In the genomic region with DNA sequence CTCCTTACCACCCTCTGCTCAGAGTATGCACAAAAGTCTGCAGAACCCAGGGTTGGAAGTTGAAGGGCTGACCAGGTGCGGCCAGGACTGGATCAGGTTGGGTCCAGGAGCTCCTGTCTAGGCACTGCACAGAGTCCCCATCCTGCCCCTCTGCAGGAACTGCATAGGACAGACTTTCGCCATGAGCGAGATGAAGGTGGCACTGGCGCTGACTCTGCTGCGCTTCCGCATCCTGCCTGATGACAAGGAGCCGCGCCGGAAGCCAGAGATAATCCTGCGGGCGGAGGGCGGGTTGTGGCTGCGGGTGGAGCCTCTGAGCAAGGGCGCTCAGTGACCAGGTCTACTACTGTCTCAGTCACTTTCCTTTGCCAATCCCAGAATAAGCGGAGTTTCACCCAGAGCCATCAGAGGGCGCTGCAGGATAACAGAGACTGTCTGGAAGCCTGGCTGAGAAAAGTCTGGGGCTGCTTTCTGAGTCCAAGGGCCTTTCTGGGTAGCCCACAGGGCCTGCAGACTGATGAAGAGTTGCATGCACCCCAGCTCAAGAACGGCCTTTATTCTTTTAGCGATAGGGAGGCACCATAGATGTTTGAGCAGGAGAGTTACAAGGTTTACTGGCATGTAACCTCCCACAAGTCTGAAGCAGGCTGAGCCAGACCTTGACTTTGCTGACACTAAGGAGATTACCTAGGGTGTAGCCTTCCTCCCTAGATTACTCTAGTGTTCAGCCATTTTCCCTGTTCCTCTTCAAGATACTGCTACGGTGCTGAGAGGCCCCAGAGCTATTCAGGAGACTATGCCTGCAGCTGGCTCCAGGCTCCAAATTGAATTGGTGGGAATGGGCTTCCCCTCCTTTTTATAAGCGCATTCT, we compare ENCODE assay signal across 8 mouse cellular contexts. TPM values are rescaled to one million over a fixed set of nuclear protein-coding genes. Genes with fewer than 3 reads are reported as not detected.
DNase-seq lines count a peak whose midpoint lies in the region; ATAC-seq and TF ChIP-seq lines count a peak whose summit lies in the region.

No protein-coding gene starts in this region.

- WGBS in embryonic facial prominence, embryonic 10.5 days, result 14% methylated on average over 20 of the region's 20 CpGs
- 17% methylated on average over 20 of the region's 20 CpGs for WGBS in heart, adult 2 months
- 28% methylated on average over 20 of the region's 20 CpGs for WGBS in kidney, adult 2 months
- 14% methylated on average over 20 of the region's 20 CpGs for WGBS in limb, embryonic 10.5 days
- 11% methylated on average over 20 of the region's 20 CpGs for WGBS in midbrain, embryonic 12.5 days
- 41% methylated on average over 20 of the region's 20 CpGs for WGBS in spleen, adult 2 months

- no peaks in the 10 kb centered on the region for H3K9me3 ChIP-seq in embryonic facial prominence, embryonic 10.5 days
- H3K9me3 ChIP-seq in limb, embryonic 10.5 days (replicated peaks), result no peaks in the 10 kb centered on the region
- H3K9me3 ChIP-seq in midbrain, embryonic 12.5 days, result no peaks in the 10 kb centered on the region

- no peak for TF ChIP-seq POLR2A in heart, adult 2 months (IDR thresholded peaks at IDR 0.05; ENCODE audit: insufficient read depth, low read depth, low read length)
- no peak for TF ChIP-seq POLR2A in kidney, adult 2 months (IDR thresholded peaks at IDR 0.05; ENCODE audit: low read depth, low read length)
- TF ChIP-seq POLR2A in spleen, adult 2 months (IDR thresholded peaks at IDR 0.05; ENCODE audit: low read depth, low read length), result no peak

- no peak for TF ChIP-seq EP300 in heart, adult 2 months (IDR thresholded peaks at IDR 0.05; ENCODE audit: insufficient read depth, low read depth, low read length)

- no peaks in the 10 kb centered on the region for H3K36me3 ChIP-seq in embryonic facial prominence, embryonic 10.5 days (replicated peaks)
- H3K36me3 ChIP-seq in heart, adult 2 months (ENCODE audit: control insufficient read depth, insufficient read depth, low read length), result no peaks in the 10 kb centered on the region
- no peaks in the 10 kb centered on the region for H3K36me3 ChIP-seq in kidney, adult 2 months (ENCODE audit: control insufficient read depth, insufficient read depth, low read length)
- no peaks in the 10 kb centered on the region for H3K36me3 ChIP-seq in limb, embryonic 10.5 days
- H3K36me3 ChIP-seq in midbrain, embryonic 12.5 days, result no peaks in the 10 kb centered on the region
- no peaks in the 10 kb centered on the region for H3K36me3 ChIP-seq in spleen, adult 2 months (ENCODE audit: control insufficient read depth, insufficient read depth, low read length)

- peak overlapping the region; percentile 54 for H3K4me3 ChIP-seq in embryonic facial prominence, embryonic 10.5 days
- no peak overlapping the region for H3K4me3 ChIP-seq in heart, adult 2 months
- peak overlapping the region; percentile 23; the same call in 1 of the 2 replicates for H3K4me3 ChIP-seq in kidney, adult 2 months (ENCODE audit: insufficient read depth, low read depth, low read length)
- peak overlapping the region; percentile 32 for H3K4me3 ChIP-seq in limb, embryonic 10.5 days
- peak overlapping the region; percentile 44 for H3K4me3 ChIP-seq in midbrain, embryonic 12.5 days
- no peak overlapping the region for H3K4me3 ChIP-seq in spleen, adult 2 months (ENCODE audit: extremely low read depth, insufficient read depth, insufficient read length)

- no peaks in the 10 kb centered on the region for H3K27me3 ChIP-seq in embryonic facial prominence, embryonic 10.5 days (replicated peaks; ENCODE audit: low read depth, poor library complexity, severe bottlenecking)
- H3K27me3 ChIP-seq in heart, adult 2 months (ENCODE audit: control insufficient read depth, insufficient read depth, low read length), result no peaks in the 10 kb centered on the region
- no peaks in the 10 kb centered on the region for H3K27me3 ChIP-seq in kidney, adult 2 months (replicated peaks; ENCODE audit: control insufficient read depth, insufficient read depth, low read length)
- H3K27me3 ChIP-seq in limb, embryonic 10.5 days (ENCODE audit: low read depth, poor library complexity, severe bottlenecking), result no peaks in the 10 kb centered on the region
- no peaks in the 10 kb centered on the region for H3K27me3 ChIP-seq in midbrain, embryonic 12.5 days
- H3K27me3 ChIP-seq in spleen, adult 2 months (ENCODE audit: control insufficient read depth, insufficient read depth, low read length), result no peaks in the 10 kb centered on the region

- no peaks in the 10 kb centered on the region for H3K79me2 ChIP-seq in heart, adult 2 months (replicated peaks; ENCODE audit: control insufficient read depth, insufficient read depth, low read length)

- peak; percentile 71 for DNase-seq in 416B (ENCODE audit: low read depth)
- DNase-seq in adrenal gland, postnatal 14 days, result peak; percentile 91
- DNase-seq in embryonic facial prominence, embryonic 10.5 days (ENCODE audit: low spot score), result peak; percentile 84
- DNase-seq in heart, adult 2 months, result peak; percentile 62 to 63
- DNase-seq in kidney, adult 2 months, result peak; percentile 80
- peak; percentile 79 for DNase-seq in limb, embryonic 10.5 days (ENCODE audit: low spot score)
- DNase-seq in spleen, adult 2 months (ENCODE audit: low read depth in 1 of 2, low spot score in 2 of 2), result peak; percentile 33 to 39

- ATAC-seq in midbrain, embryonic 12.5 days (ENCODE audit: low FRiP score, low read depth), result peak; percentile 93

- TF ChIP-seq CTCF in heart, adult 2 months (IDR thresholded peaks at IDR 0.05), result peak; percentile 70
- TF ChIP-seq CTCF in kidney, adult 2 months (conservative IDR thresholded peaks at IDR 0.05; ENCODE audit: insufficient read depth, insufficient read length, low read depth, low read length), result peak; percentile 73
- peak; percentile 53; the same call in 1 of the 2 replicates for TF ChIP-seq CTCF in spleen, adult 2 months (IDR thresholded peaks at IDR 0.05; ENCODE audit: extremely low read depth, insufficient read depth, insufficient read length, insufficient replicate concordance)

- H3K4me1 ChIP-seq in embryonic facial prominence, embryonic 10.5 days, result peaks cover 7% of the 10 kb centered on the region
- H3K4me1 ChIP-seq in heart, adult 2 months (ENCODE audit: control insufficient read depth, insufficient read depth, low read length), result no peaks in the 10 kb centered on the region
- no peaks in the 10 kb centered on the region for H3K4me1 ChIP-seq in kidney, adult 2 months (ENCODE audit: control insufficient read depth, insufficient read depth, low read length)
- peaks cover 8% of the 10 kb centered on the region for H3K4me1 ChIP-seq in limb, embryonic 10.5 days
- 0 out of 2 replicates have a peak, but pooled peaks cover 10% of the 10 kb centered on the region for H3K4me1 ChIP-seq in midbrain, embryonic 12.5 days
- peaks cover 3% of the 10 kb centered on the region; the same call in 1 of the 2 replicates for H3K4me1 ChIP-seq in spleen, adult 2 months (ENCODE audit: control insufficient read depth, insufficient read depth, insufficient read length)

- H3K4me2 ChIP-seq in midbrain, embryonic 12.5 days (replicated peaks), result peak overlapping the region; percentile 62

- no peak overlapping the region for H3K9ac ChIP-seq in heart, adult 2 months (ENCODE audit: low read depth, low read length)
- H3K9ac ChIP-seq in midbrain, embryonic 12.5 days (replicated peaks), result peak overlapping the region; percentile 56

- H3K27ac ChIP-seq in embryonic facial prominence, embryonic 10.5 days (replicated peaks), result peak overlapping the region; percentile 65
- H3K27ac ChIP-seq in heart, adult 2 months, result no peak overlapping the region
- H3K27ac ChIP-seq in kidney, adult 2 months (ENCODE audit: insufficient read depth, low read depth, low read length), result no peak overlapping the region
- no peak overlapping the region for H3K27ac ChIP-seq in limb, embryonic 10.5 days
- H3K27ac ChIP-seq in midbrain, embryonic 12.5 days (replicated peaks), result no peak overlapping the region
- H3K27ac ChIP-seq in spleen, adult 2 months (ENCODE audit: insufficient read depth, low read length), result no peak overlapping the region

- intact Hi-C loops in heart, adult 2 months (cut with DNase I), result loop anchor here (2.0 to 5.0 kb wide), 2 partner anchors 130 to 401 kb away; no protein-coding TSS in a partner anchor

RNA-seq across cellular contexts. Expression of a gene that starts 14.8 kb away (rescaled TPM):
- 9.1 and 12.5 TPM in 2 replicates for total RNA-seq in adrenal gland, postnatal 14 days (2021)
- 14.0 and 17.0 TPM in 2 replicates for polyA plus RNA-seq in embryonic facial prominence, embryonic 10.5 days (2016; fragmentation: Nextera tagmentation; extraction: Ambion mirVana)
- total RNA-seq in heart, adult 2 months (2021), result 1 to 10 TPM; 4.5 to 4.7 TPM
- polyA plus RNA-seq in heart, adult 2 months (2012; rRNA removed), result 10.2 and 10.5 TPM in 2 replicates
- polyA plus RNA-seq in kidney, adult 2 months (2012; rRNA removed), result 11.6 and 14.3 TPM in 2 replicates
- 13.4 and 19.2 TPM in 2 replicates for polyA plus RNA-seq in limb, embryonic 10.5 days (2016; fragmentation: Nextera tagmentation; extraction: Ambion mirVana)
- polyA plus RNA-seq in midbrain, embryonic 12.5 days (2016; fragmentation: Nextera tagmentation; extraction: Ambion mirVana), result 16.7 and 19.9 TPM in 2 replicates
- polyA plus RNA-seq in spleen, adult 2 months (2012; rRNA removed), result 39.7 and 42.2 TPM in 2 replicates

RNA-seq across cellular contexts. Expression of a gene that starts 45.3 kb away (rescaled TPM):
- 7.7 and 7.9 TPM in 2 replicates for total RNA-seq in adrenal gland, postnatal 14 days (2021)
- 7.6 and 8.9 TPM in 2 replicates for polyA plus RNA-seq in embryonic facial prominence, embryonic 10.5 days (2016; fragmentation: Nextera tagmentation; extraction: Ambion mirVana)
- total RNA-seq in heart, adult 2 months (2021), result 1 to 10 TPM; 4.5 to 5.4 TPM
- 8.6 and 9.8 TPM in 2 replicates for polyA plus RNA-seq in heart, adult 2 months (2012; rRNA removed)
- 16.2 and 18.1 TPM in 2 replicates for polyA plus RNA-seq in kidney, adult 2 months (2012; rRNA removed)
- polyA plus RNA-seq in limb, embryonic 10.5 days (2016; fragmentation: Nextera tagmentation; extraction: Ambion mirVana), result 5.6 and 9.2 TPM in 2 replicates
- polyA plus RNA-seq in midbrain, embryonic 12.5 days (2016; fragmentation: Nextera tagmentation; extraction: Ambion mirVana), result 11.4 and 11.7 TPM in 2 replicates
- polyA plus RNA-seq in spleen, adult 2 months (2012; rRNA removed), result 1.9 and 2.4 TPM in 2 replicates

Comparison
In these comparisons a context has a peak if more than half of its experiments do, and no peak if none do; other contexts are left out.
1. DNase-seq: peak in every context shown above with its lines; median percentile 91 in adrenal gland, postnatal 14 days; 84 in embryonic facial prominence, embryonic 10.5 days; 80 in kidney, adult 2 months; 79 in limb, embryonic 10.5 days; 71 in 416B; 62 in heart, adult 2 months; 36 in spleen, adult 2 months.
2. H3K4me3 ChIP-seq: peak in embryonic facial prominence, embryonic 10.5 days (single experiment), kidney, adult 2 months (single experiment), limb, embryonic 10.5 days (single experiment) and midbrain, embryonic 12.5 days (single experiment); none in heart, adult 2 months (single experiment) and spleen, adult 2 months (single experiment).
3. Peak in every context shown above with its lines, with median percentiles within 50 percentile points of each other: CTCF ChIP-seq.